Mouse (Mus musculus) Patski (cell line): Measurements from ENCODE around the gene Mcoln2. TPM values are rescaled to one million over a fixed set of nuclear protein-coding genes. Genes with fewer than 3 reads are reported as not detected.

Source experiments
- ATAC-seq: fragments of 100-300 bp; one replicate; pipeline ENCODE4 v1.8.0; 2021
- CTCF ChIA-PET: fragments of 350-600 bp; sonication (Branson Sonifier 250); formaldehyde crosslinking; loops from one replicate; lab custom pipeline; 2022; ENCODE audit warnings: inconsistent platforms; lab: Charles Lee
- POLR2A ChIA-PET: fragments of 350-600 bp; sonication (Branson Sonifier 250); formaldehyde crosslinking; loops from one replicate; lab custom pipeline; 2022; ENCODE audit warnings: antibody characterized with exemption, inconsistent platforms; lab: Charles Lee
- DNase-seq: peaks from one replicate; pipeline ENCODE4 v3.0.0-alpha.2; 2011; ENCODE audit warnings: low read depth, low spot score
- H3K27me3 ChIP-seq: fragments of 371-371 bp; one replicate; pipeline ENCODE4 v1.5.1; 2021
- CTCF ChIP-seq: fragments of 100-300 bp; IDR thresholded peaks from one replicate; pipeline ENCODE4 v1.5.1; 2021
- in situ Hi-C: fragments of 300-500 bp; cut with MboI; formaldehyde crosslinking; loops from 3 replicates; pipeline ENCODE4 v1.11.1; 2018; ENCODE audit warnings: low pct_unique_long_range_greater_than_20kb, mixed read lengths
- polyA plus RNA-seq: library from polyadenylated mRNA; unstranded; gene quantifications from one replicate; pipeline ENCODE4 v1.2.3, GENCODE M21; 2021

The Mcoln2 gene
- polyA plus RNA-seq, 1 experiment from 2014 or later = 0.03 TPM

GRCm38 (mm10) chr3:146180986-146181385 is 31.4 kb downstream of the Mcoln2 start:
- peak; percentile 93 for TF ChIP-seq CTCF
- H3K27me3 ChIP-seq = no peaks in the 10 kb centered on the region
- DNase-seq = no peak
- ATAC-seq = no peak
- ChIA-PET POLR2A (no interaction called here), CTCF (interaction anchor here (0.7 to 10.9 kb wide), 17 partner anchors 9 to 308 kb away, joined by 3 to 249 read pairs (median 4); no protein-coding TSS in a partner anchor)
- in situ Hi-C loops = loop anchor here (5.0 to 10.0 kb wide), 7 partner anchors 124 to 761 kb away; no protein-coding TSS in a partner anchor

DNA sequence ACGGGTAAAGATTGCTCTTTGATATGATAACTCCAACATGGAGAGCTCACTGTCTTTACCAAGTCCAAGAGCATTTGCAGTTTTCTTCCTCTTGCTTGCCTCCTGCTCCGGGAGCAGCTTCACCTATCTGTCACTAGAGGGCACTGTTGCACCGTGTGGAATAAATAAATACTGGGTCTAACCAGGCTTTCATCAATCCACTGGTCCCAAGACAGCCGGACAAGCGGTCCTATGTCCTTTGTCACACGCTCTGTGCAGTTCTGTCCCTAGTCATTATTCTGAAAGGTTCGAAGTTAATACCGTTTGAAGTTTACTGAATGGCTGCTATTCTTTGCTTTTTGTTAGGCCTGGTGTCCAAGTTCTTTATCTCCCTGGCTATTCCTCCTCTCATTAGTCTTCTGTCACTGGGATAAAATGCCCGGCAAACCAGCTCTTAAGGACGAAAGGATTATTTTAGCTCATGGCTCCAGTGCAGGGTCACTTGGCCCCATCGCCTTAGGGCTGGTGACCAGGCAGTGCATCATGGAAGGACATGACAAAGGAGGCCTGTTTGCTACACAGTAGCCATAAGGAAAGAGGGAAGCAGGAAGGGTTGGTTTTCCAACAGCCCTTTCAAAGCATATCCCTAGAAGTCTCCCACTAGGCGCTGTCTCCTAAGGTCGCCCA is 35.5 kb downstream of the Mcoln2 start:
- no peaks in the 10 kb centered on the region for H3K27me3 ChIP-seq
- ChIA-PET POLR2A (no interaction called here), CTCF (interaction anchor here (0.8 to 10.9 kb wide), 27 partner anchors 10 to 761 kb away, joined by 3 to 249 read pairs (median 4); no protein-coding TSS in a partner anchor)
- peak; percentile 51 for ATAC-seq
- peak; percentile 99 for TF ChIP-seq CTCF
- DNase-seq = peak; percentile 41
- in situ Hi-C loops = loop anchor here (5.0 to 10.0 kb wide), 7 partner anchors 128 to 757 kb away; no protein-coding TSS in a partner anchor

GRCm38 (mm10) chr3:146186033-146186432 is 36.4 kb downstream of the Mcoln2 start:
- no peaks in the 10 kb centered on the region for H3K27me3 ChIP-seq
- CTCF ChIA-PET = interaction anchor here (0.8 to 10.9 kb wide), 14 partner anchors 8 to 244 kb away, joined by 3 to 249 read pairs (median 6); no protein-coding TSS in a partner anchor
- ATAC-seq (no peak), DNase-seq (no peak)
- in situ Hi-C loops = loop anchor here (10.0 kb wide), 2 partner anchors 379 to 599 kb away; no protein-coding TSS in a partner anchor
- POLR2A ChIA-PET = interaction anchor here (0.7 kb wide), 1 partner anchor 269 kb away, joined by 4 read pairs; no protein-coding TSS in a partner anchor
- TF ChIP-seq CTCF = no peak

- DNase-seq (no peak), ATAC-seq (no peak)
- H3K27me3 ChIP-seq = no peaks in the 10 kb centered on the region
- ChIA-PET CTCF (interaction anchor here (1.0 to 4.7 kb wide), 6 partner anchors 9 to 89 kb away, joined by 3 to 34 read pairs (median 4); no protein-coding TSS in a partner anchor), POLR2A (no interaction called here)
- in situ Hi-C loops = loop anchor here (10.0 kb wide), 3 partner anchors 375 to 725 kb away; no protein-coding TSS in a partner anchor
- no peak for TF ChIP-seq CTCF
Observed at GRCm38 (mm10) chr3:146189933-146190332, 40.3 kb downstream of the Mcoln2 start.

DNA sequence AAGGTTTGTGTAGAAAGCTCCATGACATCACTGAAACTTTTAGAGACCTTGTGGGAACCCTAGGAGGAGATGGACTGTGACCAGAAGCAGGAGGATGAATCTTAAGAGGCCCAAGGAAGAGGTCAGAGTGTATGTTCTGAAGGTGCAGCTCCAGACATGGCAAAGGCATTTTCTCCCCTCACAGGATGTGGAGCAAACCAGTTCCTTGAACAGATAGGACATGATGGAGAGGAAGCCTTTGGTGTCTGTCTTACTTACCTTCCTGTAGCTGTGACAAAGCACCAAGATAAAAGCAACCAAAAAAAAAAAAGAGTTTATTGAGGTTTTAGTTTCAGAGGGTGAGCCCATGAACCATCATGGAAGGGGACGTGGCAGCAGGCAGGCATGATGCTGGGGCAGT is 42.9 kb downstream of the Mcoln2 start:
- CTCF ChIA-PET = interaction anchor here (1.1 to 3.5 kb wide), 4 partner anchors 13 to 242 kb away, joined by 3 to 15 read pairs (median 6); no protein-coding TSS in a partner anchor
- TF ChIP-seq CTCF = no peak

DNA sequence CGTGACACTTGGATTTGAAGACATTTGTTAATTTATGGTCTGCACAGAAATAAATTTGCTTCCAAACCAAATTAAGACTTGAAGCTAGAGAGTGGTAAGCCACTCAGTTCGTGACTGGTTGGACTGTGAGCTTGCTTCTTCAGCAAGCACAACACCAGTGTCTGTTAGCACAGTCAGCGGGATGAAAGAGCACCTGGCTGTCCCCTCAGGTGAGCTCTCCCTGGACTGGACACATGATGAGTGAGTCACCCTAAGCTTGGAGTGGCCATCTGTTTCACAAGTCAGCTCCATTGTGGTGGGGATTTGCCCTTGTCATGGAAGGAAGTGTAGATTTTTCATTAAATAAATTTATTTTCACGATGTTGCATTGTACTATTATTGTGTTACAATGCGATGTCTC is 45.5 kb downstream of the Mcoln2 start:
- no peak for ATAC-seq
- in situ Hi-C loops = loop anchor here (10.0 kb wide), 1 partner anchor 720 kb away; no protein-coding TSS in a partner anchor
- POLR2A ChIA-PET = no interaction called here
- no peak for DNase-seq
- CTCF ChIA-PET = interaction anchor here (1.0 to 4.3 kb wide), 7 partner anchors 10 to 245 kb away, joined by 3 to 29 read pairs (median 6); no protein-coding TSS in a partner anchor
- H3K27me3 ChIP-seq = no peaks in the 10 kb centered on the region
- no peak for TF ChIP-seq CTCF

More for the DNA sequence above, 42.9 kb downstream of the Mcoln2 start:
- no peak for ATAC-seq
- in situ Hi-C loops = loop anchor here (10.0 kb wide), 1 partner anchor 722 kb away; no protein-coding TSS in a partner anchor
- POLR2A ChIA-PET = interaction anchor here (0.6 kb wide), 1 partner anchor 691 kb away, joined by 3 read pairs; no protein-coding TSS in a partner anchor
- DNase-seq = no peak
- no peaks in the 10 kb centered on the region for H3K27me3 ChIP-seq

GRCm38 (mm10) chr3:146196301-146196700 is 46.7 kb downstream of the Mcoln2 start:
- in situ Hi-C loops = loop anchor here (10.0 kb wide), 1 partner anchor 718 kb away; no protein-coding TSS in a partner anchor
- DNase-seq = no peak
- ATAC-seq = no peak
- TF ChIP-seq CTCF = no peak
- ChIA-PET CTCF (interaction anchor here (1.5 to 4.3 kb wide), 4 partner anchors 12 to 34 kb away, joined by 3 to 29 read pairs (median 5); no protein-coding TSS in a partner anchor), POLR2A (no interaction called here)
- no peaks in the 10 kb centered on the region for H3K27me3 ChIP-seq

- H3K27me3 ChIP-seq = no peaks in the 10 kb centered on the region
- DNase-seq = no peak
- in situ Hi-C loops = loop anchor here (10.0 kb wide), 1 partner anchor 718 kb away; no protein-coding TSS in a partner anchor
- POLR2A ChIA-PET = no interaction called here
- TF ChIP-seq CTCF = no peak
- no peak for ATAC-seq
- CTCF ChIA-PET = interaction anchor here (0.7 to 4.3 kb wide), 5 partner anchors 12 to 79 kb away, joined by 3 to 29 read pairs (median 3); no protein-coding TSS in a partner anchor
Observed at GRCm38 (mm10) chr3:146196780-146197743, 47.4 kb downstream of the Mcoln2 start.

- no peaks in the 10 kb centered on the region for H3K27me3 ChIP-seq
- ChIA-PET CTCF (interaction anchor here (0.9 to 1.7 kb wide), 3 partner anchors 17 to 78 kb away, joined by 3 read pairs; no protein-coding TSS in a partner anchor), POLR2A (no interaction called here)
- ATAC-seq (no peak), DNase-seq (no peak)
- in situ Hi-C loops = loop anchor here (10.0 kb wide), 1 partner anchor 717 kb away; no protein-coding TSS in a partner anchor
- TF ChIP-seq CTCF = no peak
Observed at GRCm38 (mm10) chr3:146197785-146198184, 48.2 kb downstream of the Mcoln2 start.
